Mouse (Mus musculus): ENCODE measurements around the gene Elf5. TPM values are rescaled to one million over a fixed set of nuclear protein-coding genes. Genes with fewer than 3 reads are reported as not detected.

The Elf5 gene
- polyA plus RNA-seq, 1 experiment from 2014 or later = 2.0 TPM

DNA sequence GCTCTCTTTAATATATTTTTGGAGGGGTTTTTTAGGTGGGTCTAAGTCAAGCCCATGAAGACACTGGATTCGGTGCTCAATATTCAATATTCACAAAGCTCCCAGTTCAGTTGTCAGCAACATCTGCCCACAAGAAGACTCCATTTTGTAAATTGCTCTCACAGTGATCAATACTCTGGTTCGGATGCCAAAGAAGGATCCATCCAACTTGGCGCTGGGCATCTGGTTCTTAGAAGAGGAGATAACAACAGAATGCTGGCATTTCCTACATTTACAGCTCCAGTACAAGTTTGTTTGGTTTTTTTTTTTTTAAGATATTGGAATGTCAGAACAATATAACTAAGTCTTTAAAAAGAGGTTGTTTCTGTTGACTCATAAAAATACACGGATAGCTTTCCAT lies 69.4 kb downstream of the Elf5 start:
- no peaks in the 10 kb centered on the region for H3K27me3 ChIP-seq (replicated peaks)
- H3K9ac ChIP-seq = no peak overlapping the region
- ATAC-seq (ENCODE audit: insufficient read depth, low FRiP score, low read depth) = no peak
- H3K4me3 ChIP-seq (replicated peaks) = no peak overlapping the region
- no peaks in the 10 kb centered on the region for H3K9me3 ChIP-seq
- 0 out of 2 replicates have a peak, but pooled peaks cover 6% of the 10 kb centered on the region for H3K4me1 ChIP-seq
- no peak overlapping the region for H3K4me2 ChIP-seq
- H3K36me3 ChIP-seq = no peaks in the 10 kb centered on the region
- no peak overlapping the region for H3K27ac ChIP-seq
- 90% methylated on average over 4 of the region's 4 CpGs for WGBS

GRCm38 (mm10) chr2:103481314-103482231 lies 70.1 kb downstream of the Elf5 start:
- Histone ChIP-seq H3K27me3 (replicated peaks) (no peaks in the 10 kb centered on the region), H3K27ac (no peak overlapping the region), H3K9me3 (no peaks in the 10 kb centered on the region), H3K4me2 (peak overlapping the region; percentile 6; the same call in 1 of the 2 replicates), H3K9ac (no peak overlapping the region), H3K4me1 (0 out of 2 replicates have a peak, but pooled peaks cover 6% of the 10 kb centered on the region), H3K36me3 (no peaks in the 10 kb centered on the region), H3K4me3 (replicated peaks) (no peak overlapping the region)
- 83% methylated on average over 11 of the region's 11 CpGs for WGBS
- ATAC-seq (ENCODE audit: insufficient read depth, low FRiP score, low read depth) = no peak

DNA sequence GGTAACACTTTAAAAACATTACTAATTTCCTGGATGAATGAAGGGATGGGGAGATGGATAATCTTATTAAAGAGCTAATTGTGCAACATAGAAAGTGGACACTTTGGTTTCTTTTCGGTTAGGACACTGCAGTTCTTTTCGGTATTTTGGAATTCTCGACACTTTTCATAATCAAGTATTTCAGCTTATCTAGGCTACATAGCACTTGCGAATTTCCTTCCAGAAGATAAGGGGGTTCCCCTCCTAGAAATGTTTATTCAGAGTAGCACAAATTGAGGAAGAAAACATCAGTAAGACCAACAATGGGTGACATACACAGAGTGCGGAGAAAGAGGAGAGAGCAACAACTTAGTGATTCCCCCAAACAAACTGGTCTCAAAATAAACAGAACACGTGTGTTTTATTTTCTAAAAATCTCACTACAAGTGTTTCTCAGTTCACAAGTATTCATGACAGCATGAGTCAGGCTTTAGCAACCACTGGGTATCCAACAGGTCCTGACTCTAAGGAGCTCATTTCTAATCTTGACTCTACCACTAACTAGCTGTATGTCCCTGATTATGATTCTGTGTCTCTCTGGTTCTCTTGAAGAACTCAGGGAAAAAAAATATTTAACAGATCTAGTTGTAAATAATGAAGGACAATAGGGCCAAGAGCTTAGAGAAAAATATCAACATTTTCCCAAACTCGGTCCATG lies 71.9 kb downstream of the Elf5 start:
- 58% methylated on average over 7 of the region's 7 CpGs for WGBS
- no peaks in the 10 kb centered on the region for H3K27me3 ChIP-seq (replicated peaks)
- ATAC-seq (ENCODE audit: insufficient read depth, low FRiP score, low read depth) = no peak
- H3K9ac ChIP-seq = no peak overlapping the region
- H3K9me3 ChIP-seq = no peaks in the 10 kb centered on the region
- no peaks in the 10 kb centered on the region for H3K36me3 ChIP-seq
- H3K4me3 ChIP-seq (replicated peaks) = peak overlapping the region; percentile 82
- H3K27ac ChIP-seq = no peak overlapping the region
- peak overlapping the region; percentile 65 for H3K4me2 ChIP-seq
- H3K4me1 ChIP-seq = 0 out of 2 replicates have a peak, but pooled peaks cover 6% of the 10 kb centered on the region

DNA sequence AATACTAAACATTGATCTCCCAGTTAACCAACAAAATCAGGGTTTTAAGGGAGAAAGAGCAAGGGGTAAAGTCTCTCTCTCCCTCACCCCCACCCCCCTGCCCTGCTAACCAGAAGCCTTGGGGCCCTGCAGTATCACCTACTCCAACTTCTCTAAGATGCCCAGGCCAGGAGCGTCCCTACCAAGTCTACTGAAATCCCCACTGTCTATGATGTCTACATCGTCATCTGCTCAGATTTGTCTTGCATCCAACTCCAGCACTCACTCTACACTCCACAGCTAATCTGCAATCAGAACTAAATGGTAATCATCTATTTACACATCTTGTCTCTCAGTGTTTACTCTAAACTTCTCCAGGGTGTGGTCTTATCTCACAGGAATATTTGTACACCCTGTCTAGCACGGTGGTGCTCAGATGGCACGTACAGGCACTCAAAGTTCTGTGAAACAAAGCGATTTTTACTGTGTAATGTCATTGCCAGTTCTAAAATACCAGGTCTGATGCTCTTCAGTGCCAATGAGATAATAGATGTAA lies 72.6 kb downstream of the Elf5 start:
- Histone ChIP-seq H3K9me3 (no peaks in the 10 kb centered on the region), H3K4me2 (peak overlapping the region; percentile 65), H3K27ac (peak overlapping the region; percentile 97), H3K9ac (peak overlapping the region; percentile 72; the same call in 1 of the 2 replicates), H3K36me3 (no peaks in the 10 kb centered on the region), H3K4me1 (0 out of 2 replicates have a peak, but pooled peaks cover 6% of the 10 kb centered on the region), H3K27me3 (replicated peaks) (no peaks in the 10 kb centered on the region), H3K4me3 (replicated peaks) (peak overlapping the region; percentile 82)
- peak; percentile 6; the same call in 1 of the 2 replicates for ATAC-seq (ENCODE audit: insufficient read depth, low FRiP score, low read depth)
- WGBS = 13% methylated on average over 5 of the region's 5 CpGs

- peak within 1 kb of the TSS; percentile 65 for H3K4me2 ChIP-seq
- no peaks in the 10 kb centered on the region for H3K9me3 ChIP-seq
- no peaks in the 10 kb centered on the region for H3K36me3 ChIP-seq
- ATAC-seq (ENCODE audit: insufficient read depth, low FRiP score, low read depth) = peak; percentile 99
- H3K4me1 ChIP-seq = 0 out of 2 replicates have a peak, but pooled peaks cover 6% of the 10 kb centered on the region
- peak within 1 kb of the TSS; percentile 97 for H3K27ac ChIP-seq
- under 1% methylated on average over 41 of the region's 41 CpGs for WGBS
- H3K27me3 ChIP-seq (replicated peaks) = no peaks in the 10 kb centered on the region
- peak within 1 kb of the TSS; percentile 72 for H3K9ac ChIP-seq
- H3K4me3 ChIP-seq (replicated peaks) = peak within 1 kb of the TSS; percentile 82
These were observed 73.3 kb downstream of the Elf5 start, which contains the start of gene Cat for GRCm38 (mm10) chr2:103484617-103485401. Gene Cat (minus strand): TSS chr2:103485160.

- WGBS = 76% methylated on average over 4 of the region's 4 CpGs
- Histone ChIP-seq H3K9me3 (no peaks in the 10 kb centered on the region), H3K9ac (no peak overlapping the region), H3K4me1 (no peaks in the 10 kb centered on the region), H3K36me3 (no peaks in the 10 kb centered on the region), H3K27me3 (replicated peaks) (no peaks in the 10 kb centered on the region), H3K4me3 (replicated peaks) (no peak overlapping the region), H3K4me2 (no peak overlapping the region), H3K27ac (no peak overlapping the region)
- no peak for ATAC-seq (ENCODE audit: insufficient read depth, low FRiP score, low read depth)
These were observed 81.0 kb downstream of the Elf5 start for GRCm38 (mm10) chr2:103492526-103492925.

GRCm38 (mm10) chr2:103493827-103494226 lies 82.3 kb downstream of the Elf5 start:
- H3K27me3 ChIP-seq (replicated peaks) = no peaks in the 10 kb centered on the region
- H3K4me1 ChIP-seq = no peaks in the 10 kb centered on the region
- 55% methylated on average over 4 of the region's 4 CpGs for WGBS
- H3K36me3 ChIP-seq = no peaks in the 10 kb centered on the region
- H3K27ac ChIP-seq = no peak overlapping the region
- no peak overlapping the region for H3K4me2 ChIP-seq
- H3K9me3 ChIP-seq = no peaks in the 10 kb centered on the region
- H3K4me3 ChIP-seq (replicated peaks) = no peak overlapping the region
- no peak for ATAC-seq (ENCODE audit: insufficient read depth, low FRiP score, low read depth)
- H3K9ac ChIP-seq = no peak overlapping the region

DNA sequence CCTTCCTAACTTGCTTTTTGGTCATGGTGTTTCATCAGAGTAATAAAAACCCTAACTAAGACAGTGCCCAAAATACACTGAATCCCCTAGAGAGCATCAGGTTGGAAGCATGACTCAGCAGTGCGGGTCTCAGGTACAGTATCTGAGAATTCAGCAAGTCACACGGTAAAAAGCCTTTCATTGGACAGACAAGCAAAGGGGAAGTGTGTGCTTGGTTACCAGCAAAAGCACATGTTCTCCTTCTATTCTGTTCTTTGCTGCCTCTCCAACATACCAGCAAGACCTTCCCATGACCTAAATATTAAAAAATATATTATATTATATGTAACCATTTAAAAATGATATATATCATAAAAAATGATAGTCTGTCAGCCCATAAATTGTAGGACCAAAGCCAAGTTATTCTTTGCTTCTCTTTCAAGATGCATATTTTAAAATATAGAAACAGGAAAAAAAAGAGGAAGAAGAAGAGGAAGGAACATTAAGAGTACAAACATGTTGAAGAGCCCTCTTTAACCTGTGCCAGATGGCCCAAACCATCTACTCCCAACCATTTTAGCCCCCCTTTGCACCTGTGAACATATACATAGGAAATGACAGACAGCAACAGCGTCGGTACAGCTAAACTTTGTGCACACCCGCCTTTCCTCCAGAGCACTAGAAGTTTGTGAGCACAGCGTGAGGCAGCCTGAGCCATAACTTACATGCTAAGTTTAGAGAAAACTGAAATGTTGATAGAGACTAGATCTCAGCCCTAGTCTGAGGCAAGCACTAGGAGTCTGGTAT lies 84.3 kb downstream of the Elf5 start:
- H3K4me2 ChIP-seq = no peak overlapping the region
- no peak for ATAC-seq (ENCODE audit: insufficient read depth, low FRiP score, low read depth)
- no peaks in the 10 kb centered on the region for H3K4me1 ChIP-seq
- H3K9me3 ChIP-seq = no peaks in the 10 kb centered on the region
- no peaks in the 10 kb centered on the region for H3K27me3 ChIP-seq (replicated peaks)
- H3K9ac ChIP-seq = no peak overlapping the region
- no peak overlapping the region for H3K4me3 ChIP-seq (replicated peaks)
- WGBS = 74% methylated on average over 6 of the region's 6 CpGs
- H3K27ac ChIP-seq = no peak overlapping the region
- H3K36me3 ChIP-seq = no peaks in the 10 kb centered on the region

All from stomach, embryonic 15.5 days (tissue).